Mouse (Mus musculus): Measurements from ENCODE around the gene Gm43518. TPM values are rescaled to one million over a fixed set of nuclear protein-coding genes. Genes with fewer than 3 reads are reported as not detected.

Gene Gm43518
- polyA plus RNA-seq, 1 experiment from 2014 or later = 3.2 TPM

DNA sequence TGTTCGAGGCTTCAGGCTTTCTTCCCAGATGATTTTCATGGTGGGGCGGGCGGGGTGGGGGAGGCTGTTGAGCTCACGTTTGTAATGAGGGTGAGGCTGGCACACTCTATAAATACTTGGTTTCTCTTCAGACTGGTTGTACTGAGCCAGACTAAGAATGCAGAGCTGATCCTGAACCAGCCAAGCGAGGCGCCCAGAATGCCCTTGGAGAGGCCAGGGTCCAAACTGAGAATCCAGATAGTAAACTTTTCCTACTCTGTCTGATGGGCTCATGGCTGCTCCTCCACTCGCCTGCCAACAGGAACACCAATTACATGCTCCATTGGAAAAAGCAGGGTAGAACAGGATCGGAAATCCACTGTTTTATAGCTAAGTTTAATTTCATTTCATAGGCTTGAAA, 42.0 kb downstream of the Gm43518 start:
- Histone ChIP-seq H3K9me3 (replicated peaks; ENCODE audit: control insufficient read depth, low read length) (no peaks in the 10 kb centered on the region), H3K4me3 (replicated peaks; ENCODE audit: low read length) (no peak overlapping the region), H3K27me3 (ENCODE audit: control insufficient read depth, insufficient read depth, low read length) (no peaks in the 10 kb centered on the region), H3K36me3 (ENCODE audit: control insufficient read depth, insufficient read depth, low read length) (no peaks in the 10 kb centered on the region), H3K27ac (ENCODE audit: low read length) (no peak overlapping the region), H3K4me2 (ENCODE audit: low read depth, low read length) (no peak overlapping the region), H3K9ac (ENCODE audit: low read length) (no peak overlapping the region), H3K4me1 (ENCODE audit: control insufficient read depth, insufficient read depth, low read length) (peaks cover 5% of the 10 kb centered on the region; the same call in 1 of the 2 replicates)
- WGBS = 70% methylated on average over 8 of the region's 8 CpGs
- no peak for ATAC-seq (ENCODE audit: insufficient read depth, low FRiP score)

DNA sequence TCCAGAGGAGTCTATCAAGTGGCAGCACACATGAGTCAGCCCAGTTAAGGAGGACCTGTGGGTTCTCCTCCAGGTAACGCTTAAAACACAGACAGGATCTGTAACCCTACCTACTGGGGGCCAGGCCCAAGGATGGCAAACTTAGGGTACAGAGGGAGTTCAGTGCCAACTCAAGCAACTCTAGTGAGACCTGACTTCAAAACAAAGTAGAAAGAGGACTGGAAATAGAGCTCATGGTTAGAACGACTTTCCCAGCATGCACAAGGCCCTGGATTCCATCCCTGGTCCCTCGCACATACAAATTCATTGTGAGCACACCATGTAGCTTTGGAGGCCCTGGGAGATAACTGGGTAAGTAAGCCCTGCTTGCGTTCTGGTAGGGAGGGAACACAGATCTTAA, 43.4 kb downstream of the Gm43518 start:
- Histone ChIP-seq H3K9me3 (replicated peaks; ENCODE audit: control insufficient read depth, low read length) (no peaks in the 10 kb centered on the region), H3K27ac (ENCODE audit: low read length) (no peak overlapping the region), H3K9ac (ENCODE audit: low read length) (no peak overlapping the region), H3K27me3 (ENCODE audit: control insufficient read depth, insufficient read depth, low read length) (no peaks in the 10 kb centered on the region), H3K4me2 (ENCODE audit: low read depth, low read length) (no peak overlapping the region), H3K36me3 (ENCODE audit: control insufficient read depth, insufficient read depth, low read length) (no peaks in the 10 kb centered on the region), H3K4me3 (replicated peaks; ENCODE audit: low read length) (no peak overlapping the region), H3K4me1 (ENCODE audit: control insufficient read depth, insufficient read depth, low read length) (peaks cover 6% of the 10 kb centered on the region; the same call in 1 of the 2 replicates)
- WGBS = 88% methylated on average over 4 of the region's 4 CpGs
- ATAC-seq (ENCODE audit: insufficient read depth, low FRiP score) = no peak

DNA sequence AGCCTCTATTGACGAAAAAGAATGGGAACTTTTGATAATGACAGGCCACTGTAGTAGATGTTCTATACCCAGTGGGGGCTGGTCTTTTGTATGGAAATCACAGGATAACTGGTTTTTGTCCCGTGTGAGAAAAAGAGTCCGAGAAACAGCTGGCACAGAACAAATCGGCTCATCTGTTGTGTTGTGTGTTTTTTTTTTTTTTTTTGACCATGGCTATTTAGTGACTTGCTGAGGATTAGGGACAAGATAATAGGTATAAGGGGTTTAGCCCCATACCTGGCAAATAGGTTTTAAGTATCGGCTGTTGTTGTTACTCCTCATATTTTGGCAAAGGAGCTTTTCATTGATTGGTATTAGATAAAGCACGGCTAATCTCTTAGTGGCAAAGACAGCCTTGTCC, 45.2 kb downstream of the Gm43518 start:
- Histone ChIP-seq H3K4me1 (ENCODE audit: control insufficient read depth, insufficient read depth, low read length) (peaks cover 6% of the 10 kb centered on the region; the same call in 1 of the 2 replicates), H3K27ac (ENCODE audit: low read length) (no peak overlapping the region), H3K4me2 (ENCODE audit: low read depth, low read length) (no peak overlapping the region), H3K9ac (ENCODE audit: low read length) (no peak overlapping the region), H3K9me3 (replicated peaks; ENCODE audit: control insufficient read depth, low read length) (no peaks in the 10 kb centered on the region), H3K36me3 (ENCODE audit: control insufficient read depth, insufficient read depth, low read length) (no peaks in the 10 kb centered on the region), H3K27me3 (ENCODE audit: control insufficient read depth, insufficient read depth, low read length) (no peaks in the 10 kb centered on the region), H3K4me3 (replicated peaks; ENCODE audit: low read length) (no peak overlapping the region)
- no peak for ATAC-seq (ENCODE audit: insufficient read depth, low FRiP score)
- 64% methylated on average over 6 of the region's 6 CpGs for WGBS

DNA sequence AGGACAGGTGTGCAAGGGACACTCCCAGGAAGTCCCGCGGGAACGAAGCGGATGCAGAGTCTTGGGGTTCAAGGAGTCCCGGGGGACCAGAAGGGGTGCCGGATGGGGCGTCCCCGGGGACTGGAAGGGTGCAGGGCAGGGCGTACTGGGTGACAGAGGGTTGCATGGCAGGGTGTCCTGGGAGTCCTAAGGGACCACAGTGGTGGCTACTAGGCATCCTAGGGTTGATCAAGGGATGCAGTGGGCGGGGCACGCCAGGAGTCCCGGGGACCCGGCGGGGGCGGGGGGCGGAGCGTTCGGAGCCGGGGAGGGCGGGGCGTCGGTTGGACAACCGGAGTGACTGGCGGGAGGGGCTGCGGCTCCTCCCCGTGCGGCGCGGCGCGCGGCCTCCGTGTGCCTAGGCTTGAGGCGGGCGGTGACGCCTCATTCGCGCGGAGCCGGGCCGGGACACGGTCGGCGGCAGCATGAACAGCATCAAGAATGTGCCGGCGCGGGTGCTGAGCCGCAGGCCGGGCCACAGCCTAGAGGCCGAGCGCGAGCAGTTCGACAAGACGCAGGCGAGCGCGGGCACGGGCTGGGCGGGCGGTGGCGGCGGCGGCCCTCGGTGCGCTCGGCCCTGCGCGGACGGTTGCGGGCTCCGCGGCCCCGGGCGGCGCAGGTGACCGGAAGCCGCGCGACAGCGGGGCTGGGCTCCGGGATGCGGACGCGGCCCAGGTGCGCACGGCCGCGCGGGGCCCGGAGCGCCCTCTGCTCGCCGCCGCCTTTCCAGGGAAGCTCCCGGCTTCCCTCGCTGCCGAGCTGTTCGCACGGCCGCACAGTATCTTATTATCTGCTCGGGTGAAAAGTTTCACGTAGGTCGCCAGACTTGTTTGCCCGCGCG, 46.3 kb downstream of the Gm43518 start, which contains the start of gene Hip1r:
Hip1r (plus strand) TSS at position 330 of the 880 bp plus-strand sequence.
- Histone ChIP-seq H3K27me3 (ENCODE audit: control insufficient read depth, insufficient read depth, low read length) (no peaks in the 10 kb centered on the region), H3K4me2 (ENCODE audit: low read depth, low read length) (peak within 1 kb of the TSS; percentile 84), H3K4me1 (ENCODE audit: control insufficient read depth, insufficient read depth, low read length) (0 out of 2 replicates have a peak, but pooled peaks cover 8% of the 10 kb centered on the region), H3K36me3 (ENCODE audit: control insufficient read depth, insufficient read depth, low read length) (no peaks in the 10 kb centered on the region), H3K27ac (ENCODE audit: low read length) (peak within 1 kb of the TSS; percentile 78), H3K9ac (ENCODE audit: low read length) (peak within 1 kb of the TSS; percentile 78), H3K9me3 (replicated peaks; ENCODE audit: control insufficient read depth, low read length) (no peaks in the 10 kb centered on the region), H3K4me3 (replicated peaks; ENCODE audit: low read length) (peak within 1 kb of the TSS; percentile 64)
- ATAC-seq (ENCODE audit: insufficient read depth, low FRiP score) = peak; percentile 79
- WGBS = under 1% methylated on average over 97 of the region's 106 CpGs

DNA sequence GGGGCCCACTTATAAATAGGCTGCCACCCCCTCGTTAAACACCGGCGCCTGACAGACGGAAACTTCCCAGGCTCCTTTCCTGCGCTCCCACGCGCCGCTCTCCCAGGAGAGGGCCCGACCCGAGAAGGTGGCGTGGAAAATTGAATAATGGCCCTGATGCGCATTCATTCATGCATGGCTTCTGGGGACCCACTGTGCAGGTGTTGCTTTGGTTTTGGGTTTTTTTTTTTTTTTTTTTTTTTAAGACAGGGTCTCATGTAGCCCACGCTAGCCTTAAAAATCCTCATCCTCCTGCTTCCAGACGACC, 46.9 kb downstream of the Gm43518 start:
- no peak for ATAC-seq (ENCODE audit: insufficient read depth, low FRiP score)
- Histone ChIP-seq H3K9ac (ENCODE audit: low read length) (peak overlapping the region; percentile 78), H3K4me3 (replicated peaks; ENCODE audit: low read length) (peak overlapping the region; percentile 64), H3K4me1 (ENCODE audit: control insufficient read depth, insufficient read depth, low read length) (0 out of 2 replicates have a peak, but pooled peaks cover 8% of the 10 kb centered on the region), H3K27ac (ENCODE audit: low read length) (peak overlapping the region; percentile 78), H3K9me3 (replicated peaks; ENCODE audit: control insufficient read depth, low read length) (no peaks in the 10 kb centered on the region), H3K4me2 (ENCODE audit: low read depth, low read length) (peak overlapping the region; percentile 84), H3K27me3 (ENCODE audit: control insufficient read depth, insufficient read depth, low read length) (no peaks in the 10 kb centered on the region), H3K36me3 (ENCODE audit: control insufficient read depth, insufficient read depth, low read length) (no peaks in the 10 kb centered on the region)
- under 1% methylated on average over 14 of the region's 14 CpGs for WGBS

DNA sequence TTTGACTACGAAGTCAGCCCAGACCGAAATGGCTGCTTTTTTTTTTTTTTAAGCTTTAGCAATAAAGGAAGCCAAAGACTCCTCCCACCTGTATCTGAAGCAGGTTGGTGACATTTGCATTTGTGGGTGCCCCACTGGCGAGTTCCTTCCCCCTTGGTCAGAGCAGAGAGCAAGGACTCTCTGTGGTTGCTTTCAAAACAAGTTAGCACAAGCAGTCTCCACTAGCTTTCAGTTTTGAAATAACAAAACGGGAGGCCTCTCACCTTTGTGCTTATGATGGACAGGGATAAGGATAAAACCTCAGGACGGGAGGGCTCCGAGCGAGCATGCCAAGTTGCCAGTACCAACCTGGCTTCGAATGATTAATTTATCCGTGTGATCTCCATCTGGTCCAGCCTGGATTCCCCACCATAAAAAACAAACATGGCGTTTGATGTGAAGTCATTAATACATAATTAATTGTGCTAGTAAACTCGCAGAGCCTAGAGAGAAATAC, 47.4 kb downstream of the Gm43518 start:
- H3K36me3 ChIP-seq (ENCODE audit: control insufficient read depth, insufficient read depth, low read length) = no peaks in the 10 kb centered on the region
- H3K4me3 ChIP-seq (replicated peaks; ENCODE audit: low read length) = peak overlapping the region; percentile 64
- H3K4me1 ChIP-seq (ENCODE audit: control insufficient read depth, insufficient read depth, low read length) = peaks cover 12% of the 10 kb centered on the region
- no peaks in the 10 kb centered on the region for H3K27me3 ChIP-seq (ENCODE audit: control insufficient read depth, insufficient read depth, low read length)
- peak overlapping the region; percentile 84 for H3K4me2 ChIP-seq (ENCODE audit: low read depth, low read length)
- no peak for ATAC-seq (ENCODE audit: insufficient read depth, low FRiP score)
- H3K27ac ChIP-seq (ENCODE audit: low read length) = peak overlapping the region; percentile 78
- H3K9ac ChIP-seq (ENCODE audit: low read length) = peak overlapping the region; percentile 78
- WGBS = 18% methylated on average over 11 of the region's 11 CpGs
- H3K9me3 ChIP-seq (replicated peaks; ENCODE audit: control insufficient read depth, low read length) = no peaks in the 10 kb centered on the region

DNA sequence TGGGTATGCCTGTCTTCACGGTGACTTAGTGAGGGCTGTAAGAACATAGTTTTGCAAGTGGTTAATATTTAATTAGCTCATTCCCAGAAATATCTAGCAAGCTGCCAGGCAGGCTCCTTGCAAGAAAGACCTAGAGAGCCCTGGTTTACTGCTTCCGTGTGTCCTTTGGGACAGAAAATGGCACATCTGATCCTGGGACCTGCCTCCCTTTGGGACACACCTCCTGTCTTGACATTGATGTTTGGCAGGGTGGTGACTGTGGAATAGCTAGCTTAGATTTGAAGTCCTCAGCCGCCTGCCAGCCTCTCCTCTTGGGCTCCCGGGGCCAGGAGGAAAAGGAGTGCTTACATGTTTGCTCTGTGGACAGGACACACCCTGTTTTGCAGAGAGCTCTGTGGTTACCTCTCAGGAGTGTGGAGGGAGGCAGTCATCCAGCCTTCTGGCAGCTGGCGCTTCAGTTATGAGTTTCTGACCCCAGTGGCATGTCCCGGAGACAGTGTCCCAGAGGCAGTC, 48.5 kb downstream of the Gm43518 start:
- Histone ChIP-seq H3K27me3 (ENCODE audit: control insufficient read depth, insufficient read depth, low read length) (no peaks in the 10 kb centered on the region), H3K36me3 (ENCODE audit: control insufficient read depth, insufficient read depth, low read length) (no peaks in the 10 kb centered on the region), H3K4me2 (ENCODE audit: low read depth, low read length) (peak overlapping the region; percentile 84), H3K27ac (ENCODE audit: low read length) (peak overlapping the region; percentile 78), H3K9ac (ENCODE audit: low read length) (no peak overlapping the region), H3K4me1 (ENCODE audit: control insufficient read depth, insufficient read depth, low read length) (peaks cover 17% of the 10 kb centered on the region), H3K9me3 (replicated peaks; ENCODE audit: control insufficient read depth, low read length) (no peaks in the 10 kb centered on the region), H3K4me3 (replicated peaks; ENCODE audit: low read length) (peak overlapping the region; percentile 64; the same call in 1 of the 2 replicates)
- peak; percentile 72 for ATAC-seq (ENCODE audit: insufficient read depth, low FRiP score)
- 45% methylated on average over 6 of the region's 6 CpGs for WGBS

DNA sequence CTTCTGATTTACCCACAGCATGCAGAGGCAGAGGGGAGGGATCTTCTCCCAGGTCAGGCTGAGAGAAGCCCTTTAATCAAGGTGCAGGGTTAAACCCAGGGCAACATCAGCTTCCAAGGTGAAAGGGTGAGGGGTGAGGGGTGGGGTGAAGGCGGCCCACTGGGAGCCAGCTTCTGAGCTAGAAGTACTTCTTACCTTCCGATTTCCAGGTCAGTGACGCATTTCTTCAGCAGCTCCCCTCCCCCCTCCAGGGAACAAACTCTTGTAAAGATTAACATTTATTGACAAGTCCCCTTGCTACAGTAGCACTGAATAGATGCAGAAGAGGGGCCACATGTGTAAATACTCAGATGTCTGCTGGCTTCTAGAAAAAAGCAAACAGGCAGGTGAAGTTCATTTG, 50.0 kb downstream of the Gm43518 start:
- Histone ChIP-seq H3K4me1 (ENCODE audit: control insufficient read depth, insufficient read depth, low read length) (peaks cover 23% of the 10 kb centered on the region), H3K9me3 (replicated peaks; ENCODE audit: control insufficient read depth, low read length) (no peaks in the 10 kb centered on the region), H3K4me2 (ENCODE audit: low read depth, low read length) (0 out of 2 replicates have a peak overlapping the region, but pooled peaks have one; percentile 6), H3K36me3 (ENCODE audit: control insufficient read depth, insufficient read depth, low read length) (no peaks in the 10 kb centered on the region), H3K9ac (ENCODE audit: low read length) (peak overlapping the region; percentile 29; the same call in 1 of the 2 replicates), H3K4me3 (replicated peaks; ENCODE audit: low read length) (no peak overlapping the region), H3K27me3 (ENCODE audit: control insufficient read depth, insufficient read depth, low read length) (no peaks in the 10 kb centered on the region), H3K27ac (ENCODE audit: low read length) (peak overlapping the region; percentile 78; the same call in 1 of the 2 replicates)
- ATAC-seq (ENCODE audit: insufficient read depth, low FRiP score) = no peak
- 29% methylated on average over 3 of the region's 3 CpGs for WGBS

DNA sequence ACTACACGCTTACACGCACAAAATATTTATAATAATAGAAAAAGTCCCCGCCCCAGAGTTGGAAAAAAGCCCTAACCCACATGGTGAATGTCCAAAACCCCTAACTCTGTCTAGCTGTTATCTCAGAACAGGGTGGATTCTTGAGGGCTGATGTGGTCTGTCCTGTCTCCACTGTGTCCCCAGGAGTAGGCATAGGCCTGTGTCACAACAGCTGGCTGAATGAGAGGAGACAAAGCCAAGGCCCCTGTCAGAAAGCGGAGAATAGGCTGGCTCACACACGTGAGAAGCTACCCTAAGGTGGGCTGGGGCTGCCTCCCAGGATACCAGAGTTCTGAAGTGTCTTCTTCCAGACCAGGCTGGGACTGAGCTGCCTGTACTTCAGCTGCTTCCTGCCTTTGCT, 50.9 kb downstream of the Gm43518 start:
- WGBS = 66% methylated on average over 5 of the region's 5 CpGs
- no peak overlapping the region for H3K9ac ChIP-seq (ENCODE audit: low read length)
- H3K4me1 ChIP-seq (ENCODE audit: control insufficient read depth, insufficient read depth, low read length) = peaks cover 23% of the 10 kb centered on the region
- no peak overlapping the region for H3K4me2 ChIP-seq (ENCODE audit: low read depth, low read length)
- H3K27me3 ChIP-seq (ENCODE audit: control insufficient read depth, insufficient read depth, low read length) = no peaks in the 10 kb centered on the region
- H3K4me3 ChIP-seq (replicated peaks; ENCODE audit: low read length) = no peak overlapping the region
- no peaks in the 10 kb centered on the region for H3K9me3 ChIP-seq (replicated peaks; ENCODE audit: control insufficient read depth, low read length)
- peak overlapping the region; percentile 78; the same call in 1 of the 2 replicates for H3K27ac ChIP-seq (ENCODE audit: low read length)
- H3K36me3 ChIP-seq (ENCODE audit: control insufficient read depth, insufficient read depth, low read length) = no peaks in the 10 kb centered on the region
- no peak for ATAC-seq (ENCODE audit: insufficient read depth, low FRiP score)
